Mouse (Mus musculus): ENCODE results near the gene Yme1l1.

The Yme1l1 gene

DNA sequence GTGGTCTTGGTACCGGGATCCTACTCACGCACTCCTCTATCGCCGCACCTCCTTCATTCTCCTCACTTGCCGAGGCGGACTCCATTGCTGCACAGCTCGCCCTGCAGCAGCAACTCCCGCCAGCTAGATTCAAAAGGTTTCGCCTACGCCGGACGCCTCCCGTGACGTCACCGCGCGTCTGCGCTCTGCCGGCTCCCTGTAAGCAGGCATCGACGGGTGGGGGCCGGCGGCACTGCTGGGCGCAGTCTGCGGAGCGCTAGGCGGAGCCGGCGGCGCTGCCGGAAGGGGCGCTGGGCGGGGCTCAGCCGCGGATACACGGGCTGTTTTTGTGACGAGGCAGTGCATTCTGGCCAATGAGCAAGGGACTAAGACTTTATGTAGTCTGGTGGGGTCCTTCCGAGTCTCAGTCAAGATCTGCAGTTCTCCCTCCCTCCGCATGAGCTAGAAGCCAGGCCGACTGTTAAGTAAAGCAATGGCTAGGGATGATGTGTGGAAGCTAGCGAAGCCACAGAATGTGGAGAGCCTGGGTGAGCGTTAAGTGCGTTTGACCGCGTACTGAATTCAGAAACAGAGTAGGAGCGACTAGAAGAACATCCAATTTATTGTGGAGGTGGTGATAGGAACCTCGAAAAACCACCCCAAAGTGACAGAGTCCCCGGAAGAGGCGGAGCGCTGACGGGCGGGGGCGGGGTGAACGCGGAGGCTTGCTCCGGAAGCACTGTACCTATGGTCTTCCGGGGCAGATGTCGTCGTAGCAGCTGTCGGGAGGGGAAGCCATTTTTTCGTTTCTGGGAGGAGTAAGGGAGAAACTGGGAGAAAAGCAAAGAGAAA is at the start of gene Yme1l1, which contains the start of gene Mastl:
Gene Yme1l1 (plus strand): TSS at position 593 of the 831 bp plus-strand sequence.
Gene Mastl (minus strand): TSS at position 248 of the 831 bp plus-strand sequence.
- peak; percentile 93 to 97 for DNase-seq (ENCODE audit: low spot score in 2 of 2)

DNA sequence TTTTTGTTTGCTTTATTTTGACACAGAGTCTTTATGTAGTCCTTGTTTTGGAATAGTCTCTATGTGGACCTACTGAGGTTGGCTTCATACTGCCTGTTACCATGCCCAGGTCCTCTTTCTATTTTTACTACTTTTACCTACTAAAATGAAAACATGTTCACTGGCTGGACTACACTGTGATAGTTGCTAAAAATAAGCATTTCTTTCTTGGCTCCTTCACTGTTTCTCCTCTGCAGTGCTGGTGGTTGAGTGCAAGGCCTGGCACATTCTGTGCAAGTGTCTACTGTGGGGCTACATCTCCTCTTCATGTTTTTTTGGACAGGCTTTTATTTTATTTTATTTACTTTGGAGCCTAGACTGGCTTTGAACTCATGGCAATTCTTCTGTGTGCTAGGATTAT is 36.6 kb upstream of the Yme1l1 start:
- no peak for DNase-seq (ENCODE audit: low spot score in 2 of 2)

DNA sequence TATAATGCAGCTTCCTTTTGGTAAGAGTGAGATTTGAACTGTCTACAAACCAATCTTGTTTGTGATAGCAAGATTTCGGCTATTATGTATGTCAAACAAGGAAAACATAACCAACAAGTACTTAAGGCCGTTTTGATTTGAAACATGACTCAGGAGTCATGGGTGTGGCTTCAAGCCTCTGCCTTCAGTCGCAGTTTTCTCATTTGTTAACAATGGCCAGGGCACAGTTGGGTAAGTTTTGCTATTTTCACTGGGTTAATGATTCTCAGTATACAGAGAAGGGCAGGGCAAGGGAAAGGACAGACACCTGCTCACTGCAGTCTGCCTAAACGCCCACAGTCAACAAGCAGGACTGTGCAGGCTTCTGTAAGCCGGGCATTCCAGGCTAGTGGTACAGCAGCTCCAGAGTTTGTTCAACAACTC is 959 bp upstream of the Yme1l1 start:
- DNase-seq (ENCODE audit: low spot score in 2 of 2), result no peak

GRCm38 (mm10) chr2:23156608-23157081 is 476 bp downstream of the Yme1l1 start:
- no peak for DNase-seq (ENCODE audit: low spot score in 2 of 2)

GRCm38 (mm10) chr2:23172305-23172704 is 16.1 kb downstream of the Yme1l1 start:
- DNase-seq (ENCODE audit: low spot score in 2 of 2), result no peak

DNA sequence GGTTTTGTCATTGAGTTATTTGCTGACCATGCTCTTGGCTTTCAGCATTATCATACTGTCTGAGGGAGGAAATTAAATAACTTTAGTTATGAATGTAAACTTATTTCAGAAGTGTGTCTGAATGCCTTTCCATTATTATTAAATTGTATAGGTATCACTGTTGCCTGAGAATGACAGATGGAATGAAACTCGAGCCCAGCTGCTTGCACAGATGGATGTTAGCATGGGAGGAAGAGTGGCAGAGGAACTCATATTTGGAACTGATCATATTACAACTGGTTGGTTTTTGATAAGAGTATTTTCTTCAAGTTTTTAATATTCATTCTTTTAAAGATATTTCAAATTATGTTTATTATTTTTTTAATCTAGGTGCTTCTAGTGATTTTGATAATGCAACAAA is 38.2 kb downstream of the Yme1l1 start:
- no peak for DNase-seq (ENCODE audit: low spot score in 2 of 2)

GRCm38 (mm10) chr2:23201034-23201433 is 44.9 kb downstream of the Yme1l1 start:
- DNase-seq (ENCODE audit: low spot score in 2 of 2), result no peak

DNA sequence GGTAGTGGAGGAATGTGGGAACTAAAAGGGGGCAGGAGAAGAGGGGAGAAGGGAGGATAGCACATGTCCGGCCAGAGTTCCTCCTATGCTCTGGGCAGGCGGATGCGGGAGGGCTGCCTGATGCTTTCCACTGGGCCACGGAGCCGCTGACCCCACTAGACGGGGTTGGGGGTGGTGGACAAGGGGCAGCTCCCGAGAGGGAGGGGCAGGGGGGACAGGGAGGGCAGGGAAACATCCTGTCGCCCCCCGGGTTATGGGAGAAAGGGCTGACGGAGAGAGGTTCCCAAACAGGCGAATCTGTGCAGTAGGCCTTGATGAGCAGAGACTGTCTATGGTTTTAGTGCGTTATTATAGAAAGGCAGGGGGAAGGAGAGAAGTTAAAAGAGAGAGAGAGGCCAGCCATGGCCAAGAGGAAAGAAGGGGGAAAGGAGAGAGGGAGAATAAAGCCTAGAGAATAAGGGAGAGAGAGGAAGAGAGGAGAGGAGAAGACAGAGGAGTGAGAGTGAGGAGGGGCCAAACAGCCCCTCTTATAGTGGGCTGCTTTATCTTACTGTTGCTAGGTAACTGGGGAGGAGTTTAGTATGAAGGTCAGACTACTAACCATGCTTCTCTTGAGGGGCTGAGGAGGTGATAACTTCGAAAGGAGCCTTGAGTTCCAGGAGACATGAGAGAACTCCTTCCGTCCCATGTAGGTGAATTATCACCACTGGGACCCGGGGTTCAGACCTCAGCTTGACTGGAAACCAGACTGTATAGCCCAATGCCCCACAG is 46.9 kb downstream of the Yme1l1 start:
- DNase-seq (ENCODE audit: low spot score in 2 of 2), result no peak

GRCm38 (mm10) chr2:23207070-23207526 is 50.9 kb downstream of the Yme1l1 start, which contains the start of gene 4931423N10Rik:
Gene 4931423N10Rik, plus strand, starts transcription at chr2:23207476.
- no peak for DNase-seq (ENCODE audit: low spot score in 2 of 2)

DNA sequence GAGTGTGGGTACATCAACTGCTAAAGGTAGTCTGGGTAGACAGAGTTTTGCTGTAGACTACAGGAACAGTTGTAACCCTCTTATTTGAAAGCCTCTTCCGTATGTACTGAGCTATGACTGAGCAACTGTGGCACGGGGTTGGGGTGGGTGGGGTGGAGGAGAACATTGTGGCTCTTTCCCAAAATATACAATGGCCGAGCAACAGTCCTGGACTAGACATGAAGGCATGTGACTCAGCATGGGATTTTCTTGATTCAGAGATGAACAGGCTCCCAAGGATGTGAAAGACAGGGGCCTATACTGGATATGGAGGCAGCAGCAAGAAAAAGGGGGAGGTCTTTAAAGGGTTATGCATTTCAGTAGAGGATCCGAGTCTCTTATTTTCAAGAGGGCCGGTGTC is 57.5 kb downstream of the Yme1l1 start:
- DNase-seq (ENCODE audit: low spot score in 2 of 2), result no peak

DNA sequence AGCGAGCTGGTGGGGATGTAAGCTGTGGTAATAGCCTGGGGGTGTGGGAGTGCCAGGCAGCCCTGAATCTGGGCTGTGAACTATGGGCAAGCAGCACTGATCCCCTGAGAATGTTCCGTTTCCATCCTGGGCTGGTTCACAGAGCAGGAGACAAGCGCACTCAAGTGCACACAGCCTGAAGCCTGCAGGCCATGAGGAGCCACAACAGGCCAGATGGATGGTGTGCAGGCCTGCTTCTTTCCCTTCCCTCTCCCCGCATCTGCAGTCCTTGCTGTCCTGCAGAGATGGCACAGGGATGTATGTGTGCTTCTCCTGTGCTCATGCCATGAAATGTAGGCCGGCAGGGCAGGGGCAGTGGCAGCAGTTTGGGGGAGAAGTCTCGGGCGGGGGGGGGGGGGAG is 69.0 kb downstream of the Yme1l1 start:
- DNase-seq (ENCODE audit: low spot score in 2 of 2), result no peak

GRCm38 (mm10) chr2:23228463-23228862 is 72.3 kb downstream of the Yme1l1 start:
- no peak for DNase-seq (ENCODE audit: low spot score in 2 of 2)

DNA sequence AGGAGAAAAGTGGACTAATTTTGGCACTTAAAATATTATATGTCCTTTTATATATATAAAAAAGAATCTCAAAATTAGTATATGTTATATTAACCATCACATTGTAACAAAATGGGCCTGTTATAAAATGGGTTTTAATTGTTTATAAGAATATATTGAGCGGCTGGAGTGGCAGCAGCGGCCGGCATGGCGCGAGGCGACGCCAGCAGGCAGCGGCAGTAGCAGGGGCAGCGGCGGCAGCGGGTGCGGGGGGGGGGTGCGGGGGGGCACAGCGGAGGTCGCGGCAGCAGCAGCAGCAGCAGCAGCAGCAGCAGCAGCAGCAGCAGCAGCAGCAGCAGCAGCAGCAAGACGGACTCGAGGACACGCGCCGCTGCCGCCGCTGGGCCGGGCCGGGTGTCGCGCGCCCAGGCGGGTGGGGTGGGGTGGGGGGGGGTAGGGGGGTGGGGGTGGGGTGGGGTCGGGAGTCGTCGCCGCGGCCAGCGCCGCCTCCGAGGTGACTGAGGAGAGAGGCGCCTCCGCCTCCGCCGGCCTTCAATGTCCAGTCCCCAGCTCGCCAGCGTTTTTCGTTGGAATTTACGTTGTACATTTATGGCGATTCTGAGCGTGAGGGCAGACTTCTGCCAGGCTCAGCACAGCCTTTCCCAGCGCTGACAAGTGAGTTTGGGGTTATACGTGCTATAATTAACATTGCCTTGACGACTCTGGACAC is 78.0 kb downstream of the Yme1l1 start:
- peak in 1 of 2 experiments; percentile 2 for DNase-seq (ENCODE audit: low spot score in 2 of 2)
